Mouse (Mus musculus) gastrocnemius, postnatal 36 days (tissue): ENCODE data around the gene Kirrel3. TPM values are rescaled to one million over a fixed set of nuclear protein-coding genes. Genes with fewer than 3 reads are reported as not detected.

ENCODE experiments used
- DNase-seq, 2 experiments: peaks; one replicate each; pipeline ENCODE4 v3.0.0; 2022
- intact Hi-C: fragments of 180-260 bp; cut with DNase I; formaldehyde crosslinking; loops from one replicate; pipeline ENCODE4 v1.15.1; 2025
- total RNA-seq, 2 experiments: library from RNA; stranded (reverse); gene quantifications; 2 replicates each; pipeline ENCODE4 v1.2.3; 2021

Gene Kirrel3
- total RNA-seq, 2 experiments from 2014 or later: 0.51 to 0.54 TPM

- no peak for DNase-seq
- intact Hi-C loops: no loop called here
Observed at GRCm38 (mm10) chr9:34665361-34666129, 179.9 kb downstream of the Kirrel3 start.

DNA sequence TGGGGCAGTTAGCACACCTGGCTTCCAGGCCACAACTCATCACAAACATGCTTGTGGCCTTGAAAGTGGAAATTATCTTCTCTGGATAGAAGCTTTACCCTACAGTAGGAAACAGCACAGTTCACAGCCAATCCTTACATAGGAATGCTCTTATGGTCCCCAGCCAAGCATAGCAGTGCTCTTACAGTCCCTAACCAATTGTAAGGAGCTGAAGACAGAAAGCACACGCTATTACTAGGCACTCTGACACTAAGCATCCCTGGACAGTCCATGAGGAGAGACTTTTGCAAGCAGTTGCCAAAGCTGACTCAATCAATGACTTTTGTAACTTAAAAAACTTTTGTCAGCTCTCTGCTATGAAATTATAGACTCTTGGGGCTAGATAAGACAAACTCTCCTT lies 181.5 kb downstream of the Kirrel3 start:
- intact Hi-C loops: no loop called here
- no peak for DNase-seq

DNA sequence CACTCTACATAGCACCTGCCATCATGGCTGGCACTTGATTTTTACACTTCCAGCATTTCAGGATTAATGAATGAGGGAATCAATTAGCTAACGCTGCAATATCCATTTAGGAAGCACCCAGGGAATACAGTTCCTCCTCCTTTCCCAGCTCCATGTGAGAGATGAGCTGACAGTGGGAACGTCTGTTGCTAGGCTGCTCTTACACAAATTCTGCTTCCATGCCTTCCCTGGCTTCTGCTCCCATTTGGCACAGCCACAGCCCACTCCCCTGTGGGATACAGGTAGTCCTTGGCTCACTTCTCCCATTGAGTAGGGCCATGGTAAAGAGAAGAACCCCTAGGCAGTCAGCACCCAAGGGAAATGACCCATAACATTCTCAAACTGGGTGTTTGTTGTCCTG lies 185.2 kb downstream of the Kirrel3 start:
- no peak for DNase-seq
- intact Hi-C loops: no loop called here

DNA sequence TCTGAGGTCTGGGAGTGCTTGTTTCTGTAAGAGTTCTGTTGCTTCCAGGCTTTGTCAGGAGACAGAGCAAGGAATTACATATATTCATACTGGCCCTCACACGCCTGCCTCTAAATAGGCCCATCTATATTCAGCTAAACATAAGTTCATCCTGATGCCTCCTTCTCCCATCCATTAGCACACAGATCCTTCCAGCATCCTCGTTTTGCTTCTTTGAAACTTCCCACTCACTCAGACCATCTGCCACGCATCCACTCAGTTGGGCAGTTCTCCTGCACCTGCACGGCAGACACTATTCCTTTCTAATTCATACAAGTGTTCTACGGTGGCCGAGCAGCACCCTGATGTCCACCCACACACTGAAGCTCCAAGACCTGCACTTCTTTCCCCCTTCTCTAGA lies 201.1 kb downstream of the Kirrel3 start:
- intact Hi-C loops: no loop called here
- no peak for DNase-seq

GRCm38 (mm10) chr9:34688358-34688757 lies 202.7 kb downstream of the Kirrel3 start:
- intact Hi-C loops: no loop called here
- no peak for DNase-seq

- no peak for DNase-seq
- intact Hi-C loops: no loop called here
Observed at GRCm38 (mm10) chr9:34689375-34689774, 203.7 kb downstream of the Kirrel3 start.

DNA sequence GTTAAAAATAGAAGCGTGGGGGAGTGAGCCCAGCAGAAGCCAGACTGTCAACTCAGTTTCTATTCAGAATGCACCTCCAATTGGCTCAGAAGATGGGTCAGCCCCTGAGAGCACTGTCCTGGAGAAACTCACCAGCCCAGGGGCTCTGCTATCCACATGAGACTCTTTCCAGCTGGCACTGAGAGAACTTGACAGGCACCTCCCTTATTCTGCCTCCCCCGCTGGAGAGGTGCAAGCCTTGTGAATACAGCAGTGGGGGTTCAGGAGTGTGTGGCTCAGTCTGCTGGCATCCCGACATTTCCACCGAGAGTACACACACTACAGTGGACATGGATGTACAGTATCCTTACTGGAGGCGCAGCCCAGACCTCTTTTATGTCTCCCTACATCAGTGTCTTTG lies 210.0 kb downstream of the Kirrel3 start:
- intact Hi-C loops: no loop called here
- DNase-seq: no peak

DNA sequence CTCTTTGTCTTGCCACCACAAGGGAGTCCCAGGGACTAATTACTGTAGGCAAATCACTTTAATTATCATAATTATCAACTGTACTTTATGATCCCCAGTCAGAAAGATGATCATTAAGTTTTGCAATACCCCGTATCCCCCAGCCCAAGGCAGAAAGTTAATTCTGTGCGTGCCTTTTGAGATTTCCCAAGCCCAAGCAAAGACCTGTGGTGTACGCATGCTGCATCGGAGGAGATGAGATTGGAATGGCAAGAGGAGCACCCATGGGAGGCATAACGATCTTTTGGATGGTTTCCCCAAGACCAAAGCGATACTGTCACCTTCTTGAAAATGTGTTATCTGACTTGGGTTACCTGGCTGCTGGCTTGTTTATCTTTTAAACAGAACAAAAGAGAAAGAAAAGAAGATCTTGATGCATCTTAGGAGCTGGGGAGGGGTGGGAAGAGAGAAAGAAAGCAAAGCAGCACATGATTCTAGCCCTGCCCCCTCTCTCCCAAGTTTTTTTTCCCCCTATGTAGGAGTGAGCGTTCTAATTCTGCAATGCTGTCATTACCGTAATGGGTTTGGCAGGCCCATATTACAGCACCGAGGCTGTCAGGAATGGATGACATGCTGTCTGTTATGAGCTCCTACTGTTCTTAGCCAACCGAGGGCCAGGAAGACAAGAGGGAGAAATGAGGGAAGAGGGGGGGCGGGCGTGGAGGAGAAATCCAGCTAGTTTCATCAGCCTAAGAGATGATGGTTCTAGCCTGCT lies 218.0 kb downstream of the Kirrel3 start:
- DNase-seq: no peak
- intact Hi-C loops: no loop called here

GRCm38 (mm10) chr9:34704357-34704756 lies 218.7 kb downstream of the Kirrel3 start:
- intact Hi-C loops: no loop called here

DNA sequence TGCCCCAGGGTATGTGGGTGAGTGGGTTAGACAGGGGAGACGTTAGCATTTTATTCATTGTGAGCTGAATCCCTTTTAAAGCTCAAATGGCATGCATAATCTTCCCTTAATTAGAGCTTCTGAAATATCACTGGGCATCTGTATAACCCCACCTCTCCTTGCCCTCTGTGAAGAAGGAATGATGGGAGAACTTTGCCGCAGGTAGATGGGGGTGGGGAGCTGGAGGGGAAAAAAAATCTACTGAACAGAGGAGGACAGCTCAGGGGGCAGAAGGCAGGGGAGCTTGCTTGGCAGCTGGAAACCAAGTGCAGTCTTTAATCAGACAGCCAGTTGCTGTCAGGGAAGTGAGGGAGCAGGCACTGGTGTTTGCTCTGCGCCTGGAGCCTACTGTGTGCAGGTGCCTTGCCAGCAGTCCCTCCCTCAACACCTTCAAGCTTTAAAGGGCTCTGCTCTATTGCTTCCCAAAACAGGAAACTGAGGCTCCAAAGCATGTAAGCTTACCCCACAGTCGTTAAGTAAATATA lies 220.7 kb downstream of the Kirrel3 start:
- intact Hi-C loops: no loop called here
- no peak for DNase-seq

More at GRCm38 (mm10) chr9:34704357-34704756, 218.7 kb downstream of the Kirrel3 start:
- no peak for DNase-seq

DNA sequence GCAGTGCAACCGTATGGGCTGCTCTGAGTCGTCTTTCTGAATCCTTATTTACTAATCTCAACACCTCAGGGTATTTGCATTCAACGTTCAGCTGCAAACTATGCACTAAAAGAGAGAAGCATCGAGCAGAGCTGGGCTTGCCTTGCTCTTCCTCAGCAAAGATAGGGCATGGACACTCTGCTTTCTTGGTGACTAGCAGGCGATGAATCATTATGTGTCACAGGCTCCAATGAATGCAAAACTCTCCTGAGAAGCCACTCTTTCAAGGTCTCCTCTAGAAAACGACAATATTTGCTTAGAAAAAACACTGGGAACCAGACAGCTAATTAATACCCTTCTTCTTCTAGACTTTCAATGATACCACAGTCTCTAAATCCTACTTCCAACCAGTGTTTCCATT lies 223.0 kb downstream of the Kirrel3 start:
- DNase-seq: no peak
- intact Hi-C loops: no loop called here

GRCm38 (mm10) chr9:34711996-34712395 lies 226.3 kb downstream of the Kirrel3 start:
- intact Hi-C loops: no loop called here
- DNase-seq: no peak

- no peak for DNase-seq
- intact Hi-C loops: no loop called here
Observed at GRCm38 (mm10) chr9:34712996-34713395, 227.3 kb downstream of the Kirrel3 start.

GRCm38 (mm10) chr9:34713462-34713926 lies 227.8 kb downstream of the Kirrel3 start:
- DNase-seq: no peak
- intact Hi-C loops: no loop called here

GRCm38 (mm10) chr9:34714996-34715619 lies 229.4 kb downstream of the Kirrel3 start:
- DNase-seq: no peak
- intact Hi-C loops: no loop called here

DNA sequence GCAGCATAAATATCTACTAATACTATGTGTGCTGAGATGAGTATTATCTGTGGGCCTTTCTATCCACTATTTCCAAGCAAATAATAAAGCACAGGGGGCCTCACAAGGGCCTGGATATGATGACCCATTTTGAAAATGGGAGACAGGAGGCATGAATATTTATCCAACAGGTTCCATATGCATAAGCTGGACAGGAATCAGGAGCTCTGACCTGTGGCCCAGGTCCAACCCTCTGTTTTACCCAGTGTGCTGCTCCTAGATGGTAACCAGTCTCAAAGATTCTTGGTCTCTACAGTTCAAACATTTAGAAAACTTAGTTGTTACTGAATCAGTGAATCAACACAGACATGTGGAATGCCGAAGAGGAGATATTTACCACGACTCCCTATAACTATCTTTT lies 230.8 kb downstream of the Kirrel3 start:
- intact Hi-C loops: no loop called here
- DNase-seq: no peak

GRCm38 (mm10) chr9:34721478-34722197 lies 235.9 kb downstream of the Kirrel3 start:
- DNase-seq: no peak
- intact Hi-C loops: no loop called here

- intact Hi-C loops: no loop called here
- DNase-seq: no peak
Observed at GRCm38 (mm10) chr9:34722198-34722550, 236.5 kb downstream of the Kirrel3 start.

GRCm38 (mm10) chr9:34732507-34732906 lies 246.8 kb downstream of the Kirrel3 start:
- DNase-seq: no peak
- intact Hi-C loops: no loop called here

GRCm38 (mm10) chr9:34733579-34733978 lies 247.9 kb downstream of the Kirrel3 start:
- intact Hi-C loops: no loop called here

GRCm38 (mm10) chr9:34734991-34735390 lies 249.3 kb downstream of the Kirrel3 start:
- DNase-seq: no peak
- intact Hi-C loops: no loop called here

More at GRCm38 (mm10) chr9:34733579-34733978, 247.9 kb downstream of the Kirrel3 start:
- no peak for DNase-seq
